Mouse (Mus musculus) lung, embryonic 16.5 days (tissue): ENCODE results near the gene Dffa. TPM values are rescaled to one million over a fixed set of nuclear protein-coding genes. Genes with fewer than 3 reads are reported as not detected.

ENCODE experiments used
- ATAC-seq: fragments of 200-750 bp; cut with Nextera tagmentation; 2 replicates; pipeline ENCODE4 v1.8.0; 2017; ENCODE audit warnings: low read depth, mild to moderate bottlenecking, moderate library complexity
- H3K27ac ChIP-seq: fragments of 300-500 bp; sonication (generic); 2 replicates; pipeline ENCODE4 v1.5.1; 2014; ENCODE audit warnings: mild to moderate bottlenecking, control low read depth, low read length
- H3K27me3 ChIP-seq: fragments of 300-500 bp; sonication (generic); 2 replicates; pipeline ENCODE4 v1.6.1; 2014; ENCODE audit warnings: low read depth, low read length, mixed read lengths; ENCODE audit not compliant: control insufficient read depth, insufficient read depth
- H3K36me3 ChIP-seq: fragments of 300-500 bp; sonication (generic); 2 replicates; pipeline ENCODE4 v1.6.1; 2014; ENCODE audit warnings: low read length; ENCODE audit not compliant: control insufficient read depth, insufficient read depth
- H3K4me1 ChIP-seq: fragments of 300-500 bp; sonication (generic); replicated peaks from 2 replicates; pipeline ENCODE4 v1.6.1; 2014; ENCODE audit warnings: low read length, mixed read lengths; ENCODE audit not compliant: control insufficient read depth, insufficient read depth
- H3K4me2 ChIP-seq: fragments of 300-500 bp; sonication (generic); 2 replicates; pipeline ENCODE4 v1.6.1; 2014; ENCODE audit warnings: low read depth, low read length, control low read depth
- H3K4me3 ChIP-seq: fragments of 300-500 bp; sonication (generic); 2 replicates; pipeline ENCODE4 v1.5.1; 2014; ENCODE audit warnings: mild to moderate bottlenecking, low read length, control low read depth
- H3K9ac ChIP-seq: fragments of 300-500 bp; sonication (generic); 2 replicates; pipeline ENCODE4 v1.6.1; 2014; ENCODE audit warnings: low read length, control low read depth
- H3K9me3 ChIP-seq: fragments of 300-500 bp; sonication (generic); 2 replicates; pipeline ENCODE4 v1.6.1; 2016; ENCODE audit warnings: low read length; ENCODE audit not compliant: control insufficient read depth
- WGBS: fragments of 180-500 bp; shearing (Covaris S2); extraction: QIAGEN DNeasy Blood & Tissue Kit; methylation state at CpG from one replicate; pipeline ENCODE4 v1.1.7; 2014; 5-methylcytosine and 5-hydroxymethylcytosine counted together
- polyA plus RNA-seq: library from polyadenylated mRNA; unstranded; fragments of >200 nt; fragmentation: Nextera tagmentation; extraction: Ambion mirVana; gene quantifications from 2 replicates; pipeline ENCODE4 v1.2.1, GENCODE M21; 2015

The Dffa gene
- polyA plus RNA-seq, 1 experiment from 2014 or later: 33.2 TPM

GRCm38 (mm10) chr4:149149611-149150010, 45.7 kb downstream of the Dffa start:
- Histone ChIP-seq H3K4me3 (no peak overlapping the region), H3K4me2 (no peak overlapping the region), H3K4me1 (peaks cover 3% of the 10 kb centered on the region; the same call in 1 of the 2 replicates), H3K27me3 (no peaks in the 10 kb centered on the region), H3K9me3 (no peaks in the 10 kb centered on the region), H3K9ac (no peak overlapping the region), H3K36me3 (peaks cover 40% of the 10 kb centered on the region), H3K27ac (no peak overlapping the region)
- ATAC-seq: no peak
- WGBS: 43% methylated on average over 7 of the region's 7 CpGs

- no peak overlapping the region for H3K9ac ChIP-seq
- ATAC-seq: no peak
- no peak overlapping the region for H3K27ac ChIP-seq
- H3K9me3 ChIP-seq: no peaks in the 10 kb centered on the region
- H3K27me3 ChIP-seq: no peaks in the 10 kb centered on the region
- no peak overlapping the region for H3K4me2 ChIP-seq
- peaks cover 46% of the 10 kb centered on the region for H3K36me3 ChIP-seq
- WGBS: 76% methylated on average over 11 of the region's 11 CpGs
- H3K4me1 ChIP-seq: peaks cover 3% of the 10 kb centered on the region; the same call in 1 of the 2 replicates
- no peak overlapping the region for H3K4me3 ChIP-seq
Observed at GRCm38 (mm10) chr4:149150256-149150655, 46.3 kb downstream of the Dffa start.

DNA sequence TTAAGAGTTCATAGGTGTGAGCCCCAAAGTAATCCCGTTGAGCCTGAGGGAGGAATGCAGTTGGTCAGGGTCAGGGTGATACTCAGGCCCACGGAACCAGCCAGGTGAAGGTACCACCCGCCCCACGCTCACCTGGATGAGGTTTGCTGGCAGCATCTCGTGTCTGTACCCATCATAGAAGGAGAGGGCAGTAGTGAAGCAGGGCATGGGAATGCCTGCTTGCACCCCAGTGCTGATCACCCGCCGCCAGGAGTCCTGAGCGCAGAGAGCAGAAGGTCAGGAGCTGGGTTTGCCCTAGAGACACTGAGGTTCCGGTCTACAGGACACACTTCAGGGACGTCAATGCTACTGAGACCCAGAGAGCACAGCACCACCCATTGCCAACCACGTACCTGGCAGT, 46.8 kb downstream of the Dffa start:
- H3K9me3 ChIP-seq: no peaks in the 10 kb centered on the region
- no peak overlapping the region for H3K9ac ChIP-seq
- H3K27ac ChIP-seq: no peak overlapping the region
- H3K36me3 ChIP-seq: peaks cover 51% of the 10 kb centered on the region
- H3K4me1 ChIP-seq: peaks cover 3% of the 10 kb centered on the region; the same call in 1 of the 2 replicates
- ATAC-seq: no peak
- 91% methylated on average over 11 of the region's 11 CpGs for WGBS
- H3K4me2 ChIP-seq: no peak overlapping the region
- H3K27me3 ChIP-seq: no peaks in the 10 kb centered on the region
- no peak overlapping the region for H3K4me3 ChIP-seq

DNA sequence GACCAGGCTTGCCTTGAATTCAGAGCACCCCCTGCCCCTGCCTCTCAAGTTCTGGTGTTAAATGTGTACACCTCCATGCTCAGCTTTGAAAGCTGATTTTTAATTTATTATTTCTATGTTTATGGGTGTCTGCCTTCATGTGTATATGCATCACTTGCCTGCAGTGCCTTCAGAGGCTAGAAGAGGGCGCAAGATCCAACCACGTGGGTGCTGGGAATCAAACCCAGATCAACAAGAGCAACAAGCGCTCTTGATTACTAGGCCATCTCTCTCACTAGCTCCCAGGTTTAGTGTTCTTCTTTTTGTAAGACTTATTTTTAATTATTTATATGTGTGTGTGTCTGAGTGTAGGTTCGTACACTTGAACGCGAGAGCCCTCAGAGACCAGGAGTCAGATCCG, 50.9 kb downstream of the Dffa start:
- peaks cover 78% of the 10 kb centered on the region for H3K36me3 ChIP-seq
- H3K4me1 ChIP-seq: no peaks in the 10 kb centered on the region
- 97% methylated on average over 7 of the region's 7 CpGs for WGBS
- H3K27ac ChIP-seq: no peak overlapping the region
- H3K4me3 ChIP-seq: no peak overlapping the region
- no peaks in the 10 kb centered on the region for H3K9me3 ChIP-seq
- H3K27me3 ChIP-seq: no peaks in the 10 kb centered on the region
- no peak for ATAC-seq
- H3K9ac ChIP-seq: no peak overlapping the region
- H3K4me2 ChIP-seq: no peak overlapping the region

DNA sequence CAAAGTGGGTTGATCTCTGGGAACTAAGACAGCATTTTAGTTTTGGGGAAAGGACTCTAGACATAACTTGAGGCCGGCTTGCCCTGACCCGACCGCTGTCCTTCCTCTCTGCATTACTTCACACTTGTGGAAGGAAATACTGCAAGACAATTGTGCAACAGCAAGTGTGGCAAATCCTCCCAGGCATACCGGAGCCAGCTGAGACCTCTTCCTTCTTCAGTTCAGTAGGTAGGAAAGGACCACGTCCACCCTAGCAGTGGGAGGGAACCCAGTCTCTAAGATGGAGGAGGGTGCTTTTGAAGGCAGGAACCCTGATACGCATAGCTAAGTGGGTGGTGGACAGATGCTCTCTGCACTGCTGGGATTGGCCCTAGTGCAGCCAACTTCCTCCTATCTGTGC, 51.8 kb downstream of the Dffa start:
- Histone ChIP-seq H3K4me3 (no peak overlapping the region), H3K36me3 (peaks cover 80% of the 10 kb centered on the region), H3K4me2 (no peak overlapping the region), H3K9me3 (no peaks in the 10 kb centered on the region), H3K9ac (no peak overlapping the region), H3K27ac (no peak overlapping the region), H3K4me1 (no peaks in the 10 kb centered on the region), H3K27me3 (no peaks in the 10 kb centered on the region)
- no peak for ATAC-seq
- WGBS: 90% methylated on average over 6 of the region's 6 CpGs

DNA sequence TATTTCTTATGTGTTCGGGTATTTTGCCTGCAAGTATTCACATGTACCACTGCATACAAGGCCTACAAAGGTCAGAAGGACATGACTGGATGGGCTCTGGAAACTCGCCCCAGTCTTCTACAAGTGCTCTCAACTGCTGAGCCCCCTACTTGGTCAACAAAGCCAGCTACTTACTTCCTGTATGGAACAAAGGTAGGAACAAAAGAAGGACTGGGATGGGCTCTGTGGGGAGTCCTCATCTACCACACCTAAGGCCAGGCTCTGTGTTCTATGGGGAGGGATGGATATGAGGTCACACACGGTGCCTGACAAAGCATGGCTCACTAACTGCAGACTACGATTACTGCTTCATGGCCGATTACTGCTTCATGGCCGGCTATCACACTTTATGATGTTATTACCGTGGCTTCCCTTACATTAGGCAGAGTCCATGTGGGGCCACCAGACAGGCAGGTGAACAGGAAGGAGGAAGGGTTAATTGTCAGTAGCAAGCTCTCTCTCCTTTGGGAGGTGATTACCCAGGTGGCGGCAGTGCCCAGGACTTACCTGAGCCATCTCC, 53.5 kb downstream of the Dffa start:
- no peak overlapping the region for H3K4me2 ChIP-seq
- H3K27me3 ChIP-seq: no peaks in the 10 kb centered on the region
- WGBS: 89% methylated on average over 8 of the region's 8 CpGs
- no peak overlapping the region for H3K4me3 ChIP-seq
- H3K9ac ChIP-seq: no peak overlapping the region
- no peaks in the 10 kb centered on the region for H3K9me3 ChIP-seq
- ATAC-seq: no peak
- peaks cover 72% of the 10 kb centered on the region for H3K36me3 ChIP-seq
- H3K4me1 ChIP-seq: no peaks in the 10 kb centered on the region
- no peak overlapping the region for H3K27ac ChIP-seq

- peaks cover 55% of the 10 kb centered on the region for H3K36me3 ChIP-seq
- no peak overlapping the region for H3K4me2 ChIP-seq
- no peak overlapping the region for H3K4me3 ChIP-seq
- WGBS: 85% methylated on average over 2 of the region's 2 CpGs
- no peaks in the 10 kb centered on the region for H3K9me3 ChIP-seq
- no peaks in the 10 kb centered on the region for H3K27me3 ChIP-seq
- H3K4me1 ChIP-seq: no peaks in the 10 kb centered on the region
- no peak for ATAC-seq
- no peak overlapping the region for H3K9ac ChIP-seq
- H3K27ac ChIP-seq: no peak overlapping the region
Observed at GRCm38 (mm10) chr4:149159203-149159602, 55.3 kb downstream of the Dffa start.

- Histone ChIP-seq H3K27ac (no peak overlapping the region), H3K27me3 (no peaks in the 10 kb centered on the region), H3K9ac (no peak overlapping the region), H3K4me2 (no peak overlapping the region), H3K4me1 (no peaks in the 10 kb centered on the region), H3K4me3 (no peak overlapping the region), H3K9me3 (no peaks in the 10 kb centered on the region), H3K36me3 (peaks cover 50% of the 10 kb centered on the region)
- ATAC-seq: no peak
- WGBS: 86% methylated on average over 13 of the region's 13 CpGs
Observed at GRCm38 (mm10) chr4:149159891-149160290, 55.9 kb downstream of the Dffa start.

- ATAC-seq: no peak
- Histone ChIP-seq H3K4me3 (no peak overlapping the region), H3K4me2 (no peak overlapping the region), H3K9me3 (no peaks in the 10 kb centered on the region), H3K27ac (no peak overlapping the region), H3K9ac (no peak overlapping the region), H3K4me1 (peaks cover 8% of the 10 kb centered on the region), H3K36me3 (peaks cover 37% of the 10 kb centered on the region), H3K27me3 (no peaks in the 10 kb centered on the region)
- 84% methylated on average over 6 of the region's 6 CpGs for WGBS
Observed at GRCm38 (mm10) chr4:149161166-149161565, 57.2 kb downstream of the Dffa start.

GRCm38 (mm10) chr4:149163196-149163595, 59.2 kb downstream of the Dffa start:
- Histone ChIP-seq H3K36me3 (peaks cover 21% of the 10 kb centered on the region), H3K9ac (no peak overlapping the region), H3K4me3 (no peak overlapping the region), H3K27ac (no peak overlapping the region), H3K4me2 (no peak overlapping the region), H3K4me1 (peaks cover 8% of the 10 kb centered on the region), H3K27me3 (no peaks in the 10 kb centered on the region), H3K9me3 (no peaks in the 10 kb centered on the region)
- ATAC-seq: no peak
- 63% methylated on average over 1 of the region's 1 CpGs for WGBS
